Mouse (Mus musculus): ENCODE results near the gene Adam23. TPM values are rescaled to one million over a fixed set of nuclear protein-coding genes. Genes with fewer than 3 reads are reported as not detected.

Gene Adam23
- polyA plus RNA-seq, 1 experiment from 2014 or later = 2.0 TPM

DNA sequence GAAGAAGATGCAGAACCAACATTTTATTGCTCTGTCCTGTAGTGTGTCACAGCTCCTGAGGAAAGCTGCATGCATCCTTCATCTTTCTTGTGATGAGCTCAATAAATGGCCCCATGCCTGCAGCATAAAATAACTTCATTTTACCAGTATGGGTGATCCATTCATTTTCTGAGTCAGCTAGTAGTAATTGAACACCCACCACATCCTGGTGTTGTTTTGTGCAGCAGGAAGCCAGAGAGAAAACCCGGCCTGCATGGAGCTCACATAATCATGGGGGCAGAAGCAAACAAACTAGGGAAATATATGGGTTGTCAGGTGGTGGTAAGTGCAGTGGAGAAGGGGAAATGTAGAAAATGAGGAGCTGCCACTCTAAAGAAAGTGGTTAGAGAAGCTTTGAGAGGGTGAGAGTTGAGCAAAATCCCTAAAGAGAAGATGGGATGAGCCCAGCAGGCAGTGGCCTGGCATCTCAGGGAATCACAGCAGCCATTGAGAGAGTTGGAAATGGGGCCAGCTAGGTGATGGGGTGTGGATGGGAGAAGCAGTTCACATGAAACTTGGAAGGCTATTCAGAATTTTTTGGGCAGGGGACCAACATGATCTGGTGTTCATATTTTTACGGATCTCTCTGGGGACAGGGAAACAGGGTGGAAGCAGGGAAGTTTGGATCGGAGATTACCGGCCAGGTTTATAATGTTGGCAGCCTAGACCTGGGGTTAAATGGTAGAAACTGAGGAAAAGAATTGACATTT is 116.3 kb downstream of the Adam23 start:
- Histone ChIP-seq H3K4me2 (ENCODE audit: low read depth, low read length) (no peak overlapping the region), H3K4me3 (replicated peaks; ENCODE audit: low read length) (no peak overlapping the region), H3K9ac (ENCODE audit: low read length) (no peak overlapping the region), H3K27me3 (ENCODE audit: control insufficient read depth, insufficient read depth, low read length) (no peaks in the 10 kb centered on the region), H3K9me3 (replicated peaks; ENCODE audit: control insufficient read depth, low read length) (no peaks in the 10 kb centered on the region), H3K27ac (ENCODE audit: low read length) (no peak overlapping the region), H3K4me1 (ENCODE audit: control insufficient read depth, insufficient read depth, low read length) (no peaks in the 10 kb centered on the region), H3K36me3 (ENCODE audit: control insufficient read depth, insufficient read depth, low read length) (no peaks in the 10 kb centered on the region)
- no peak for ATAC-seq (ENCODE audit: insufficient read depth, low FRiP score)
- 72% methylated on average over 4 of the region's 4 CpGs for WGBS

DNA sequence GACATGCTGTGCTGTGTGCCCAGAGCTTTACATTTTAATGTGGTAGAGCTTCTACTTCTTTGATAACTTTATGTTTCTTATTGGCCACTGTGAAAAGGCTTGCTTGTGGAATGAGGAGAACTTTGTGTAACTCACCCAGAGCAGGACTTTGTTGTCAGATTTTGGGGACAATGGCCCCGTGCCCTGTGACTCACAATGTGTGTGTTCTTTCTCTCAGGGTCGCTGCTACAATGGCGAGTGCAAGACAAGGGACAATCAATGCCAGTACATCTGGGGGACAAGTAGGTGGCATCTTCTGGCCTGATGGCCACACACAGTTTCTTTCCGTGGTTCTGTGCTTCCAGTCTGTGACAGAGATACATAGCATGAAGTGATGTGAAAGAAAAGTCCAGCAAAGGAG is 118.2 kb downstream of the Adam23 start:
- Histone ChIP-seq H3K36me3 (ENCODE audit: control insufficient read depth, insufficient read depth, low read length) (no peaks in the 10 kb centered on the region), H3K9me3 (replicated peaks; ENCODE audit: control insufficient read depth, low read length) (no peaks in the 10 kb centered on the region), H3K4me2 (ENCODE audit: low read depth, low read length) (no peak overlapping the region), H3K4me1 (ENCODE audit: control insufficient read depth, insufficient read depth, low read length) (no peaks in the 10 kb centered on the region), H3K9ac (ENCODE audit: low read length) (no peak overlapping the region), H3K4me3 (replicated peaks; ENCODE audit: low read length) (no peak overlapping the region), H3K27me3 (ENCODE audit: control insufficient read depth, insufficient read depth, low read length) (no peaks in the 10 kb centered on the region), H3K27ac (ENCODE audit: low read length) (no peak overlapping the region)
- ATAC-seq (ENCODE audit: insufficient read depth, low FRiP score) = no peak
- 68% methylated on average over 4 of the region's 4 CpGs for WGBS

DNA sequence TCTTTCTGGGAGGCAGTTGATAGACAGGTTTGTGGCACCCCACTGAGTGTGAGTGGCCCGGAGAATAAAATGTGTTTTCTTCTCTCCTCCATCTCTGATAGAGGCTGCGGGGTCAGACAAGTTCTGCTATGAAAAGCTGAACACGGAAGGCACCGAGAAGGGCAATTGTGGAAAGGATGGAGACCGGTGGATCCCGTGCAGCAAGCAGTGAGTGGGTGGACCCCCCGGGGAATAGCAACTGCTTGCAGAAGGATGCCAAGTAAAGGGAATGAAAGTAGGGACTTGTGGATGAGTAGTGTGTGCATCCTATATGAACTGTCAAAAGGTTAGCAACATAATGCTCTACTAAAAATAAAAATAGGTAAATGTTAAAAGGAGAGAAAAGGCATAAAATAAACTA is 120.8 kb downstream of the Adam23 start:
- WGBS = 37% methylated on average over 7 of the region's 7 CpGs
- Histone ChIP-seq H3K9me3 (replicated peaks; ENCODE audit: control insufficient read depth, low read length) (no peaks in the 10 kb centered on the region), H3K9ac (ENCODE audit: low read length) (no peak overlapping the region), H3K27me3 (ENCODE audit: control insufficient read depth, insufficient read depth, low read length) (no peaks in the 10 kb centered on the region), H3K27ac (ENCODE audit: low read length) (no peak overlapping the region), H3K4me2 (ENCODE audit: low read depth, low read length) (no peak overlapping the region), H3K36me3 (ENCODE audit: control insufficient read depth, insufficient read depth, low read length) (no peaks in the 10 kb centered on the region), H3K4me1 (ENCODE audit: control insufficient read depth, insufficient read depth, low read length) (no peaks in the 10 kb centered on the region), H3K4me3 (replicated peaks; ENCODE audit: low read length) (no peak overlapping the region)
- ATAC-seq (ENCODE audit: insufficient read depth, low FRiP score) = no peak

DNA sequence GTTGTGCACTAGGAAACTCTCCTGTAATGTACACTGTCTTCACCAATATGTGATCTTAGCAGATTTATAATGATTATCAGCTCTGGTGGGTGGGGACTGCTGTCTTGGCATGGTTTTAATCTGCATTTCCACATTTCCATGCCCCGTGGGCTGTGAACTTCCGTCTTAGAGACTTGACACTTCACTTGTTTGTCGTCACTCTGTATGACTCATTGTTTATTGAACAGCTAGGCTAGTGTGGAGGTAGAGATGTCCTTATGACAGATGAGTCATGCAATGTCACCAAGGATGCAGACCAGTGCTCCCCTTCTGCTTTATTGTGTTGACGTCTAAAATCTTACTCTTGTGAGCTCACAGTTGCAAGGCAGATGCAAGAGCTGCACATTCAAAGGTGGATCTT is 121.3 kb downstream of the Adam23 start:
- no peak for ATAC-seq (ENCODE audit: insufficient read depth, low FRiP score)
- H3K27ac ChIP-seq (ENCODE audit: low read length) = no peak overlapping the region
- H3K36me3 ChIP-seq (ENCODE audit: control insufficient read depth, insufficient read depth, low read length) = no peaks in the 10 kb centered on the region
- H3K4me2 ChIP-seq (ENCODE audit: low read depth, low read length) = no peak overlapping the region
- H3K4me1 ChIP-seq (ENCODE audit: control insufficient read depth, insufficient read depth, low read length) = no peaks in the 10 kb centered on the region
- WGBS = 40% methylated on average over 4 of the region's 4 CpGs
- no peaks in the 10 kb centered on the region for H3K9me3 ChIP-seq (replicated peaks; ENCODE audit: control insufficient read depth, low read length)
- H3K27me3 ChIP-seq (ENCODE audit: control insufficient read depth, insufficient read depth, low read length) = no peaks in the 10 kb centered on the region
- no peak overlapping the region for H3K4me3 ChIP-seq (replicated peaks; ENCODE audit: low read length)
- no peak overlapping the region for H3K9ac ChIP-seq (ENCODE audit: low read length)

DNA sequence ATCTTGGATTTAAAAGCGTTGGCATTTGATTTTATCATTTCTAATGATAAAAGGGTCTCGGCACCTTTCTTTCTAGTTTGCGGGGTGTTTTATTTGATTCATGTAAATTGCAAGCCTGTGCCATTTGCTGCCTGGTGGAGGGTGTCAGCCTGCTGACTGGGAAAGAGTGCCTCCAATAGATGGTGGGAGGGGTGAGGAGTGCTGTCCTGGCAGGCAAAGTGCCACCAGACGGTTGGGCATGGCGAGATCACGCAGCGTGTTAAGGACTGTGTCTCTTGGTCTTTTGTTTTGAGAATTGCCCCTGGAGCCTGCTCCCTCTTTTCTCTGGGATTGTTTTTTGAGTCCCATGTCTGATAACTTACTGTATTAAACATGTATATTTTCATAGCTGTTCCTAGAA is 126.5 kb downstream of the Adam23 start:
- ATAC-seq (ENCODE audit: insufficient read depth, low FRiP score) = no peak
- no peaks in the 10 kb centered on the region for H3K36me3 ChIP-seq (ENCODE audit: control insufficient read depth, insufficient read depth, low read length)
- no peaks in the 10 kb centered on the region for H3K9me3 ChIP-seq (replicated peaks; ENCODE audit: control insufficient read depth, low read length)
- H3K9ac ChIP-seq (ENCODE audit: low read length) = no peak overlapping the region
- no peak overlapping the region for H3K27ac ChIP-seq (ENCODE audit: low read length)
- no peaks in the 10 kb centered on the region for H3K4me1 ChIP-seq (ENCODE audit: control insufficient read depth, insufficient read depth, low read length)
- no peak overlapping the region for H3K4me2 ChIP-seq (ENCODE audit: low read depth, low read length)
- no peak overlapping the region for H3K4me3 ChIP-seq (replicated peaks; ENCODE audit: low read length)
- H3K27me3 ChIP-seq (ENCODE audit: control insufficient read depth, insufficient read depth, low read length) = no peaks in the 10 kb centered on the region
- 77% methylated on average over 7 of the region's 7 CpGs for WGBS

DNA sequence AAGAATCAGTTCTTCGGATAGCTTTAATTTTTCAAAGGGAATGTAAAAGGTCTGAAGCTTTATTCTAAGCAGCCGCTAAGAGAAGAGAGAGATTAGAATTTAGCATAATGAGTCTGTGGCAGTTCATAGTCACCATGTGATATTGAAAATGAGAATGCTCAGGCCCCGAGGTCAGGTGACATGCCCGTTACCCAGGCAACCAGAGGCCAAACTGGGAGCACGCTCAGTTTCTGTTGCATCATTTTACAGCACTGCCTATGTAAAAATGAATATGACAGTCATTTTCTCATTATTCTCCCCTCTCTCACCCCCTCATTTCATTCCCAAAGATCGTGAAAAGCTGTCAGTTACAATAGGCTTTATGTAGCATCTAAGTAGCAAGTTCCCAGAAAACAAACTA is 127.7 kb downstream of the Adam23 start:
- H3K4me3 ChIP-seq (replicated peaks; ENCODE audit: low read length) = no peak overlapping the region
- no peak overlapping the region for H3K9ac ChIP-seq (ENCODE audit: low read length)
- ATAC-seq (ENCODE audit: insufficient read depth, low FRiP score) = no peak
- no peak overlapping the region for H3K4me2 ChIP-seq (ENCODE audit: low read depth, low read length)
- no peaks in the 10 kb centered on the region for H3K9me3 ChIP-seq (replicated peaks; ENCODE audit: control insufficient read depth, low read length)
- no peak overlapping the region for H3K27ac ChIP-seq (ENCODE audit: low read length)
- no peaks in the 10 kb centered on the region for H3K4me1 ChIP-seq (ENCODE audit: control insufficient read depth, insufficient read depth, low read length)
- WGBS = 54% methylated on average over 6 of the region's 6 CpGs
- no peaks in the 10 kb centered on the region for H3K36me3 ChIP-seq (ENCODE audit: control insufficient read depth, insufficient read depth, low read length)
- no peaks in the 10 kb centered on the region for H3K27me3 ChIP-seq (ENCODE audit: control insufficient read depth, insufficient read depth, low read length)

DNA sequence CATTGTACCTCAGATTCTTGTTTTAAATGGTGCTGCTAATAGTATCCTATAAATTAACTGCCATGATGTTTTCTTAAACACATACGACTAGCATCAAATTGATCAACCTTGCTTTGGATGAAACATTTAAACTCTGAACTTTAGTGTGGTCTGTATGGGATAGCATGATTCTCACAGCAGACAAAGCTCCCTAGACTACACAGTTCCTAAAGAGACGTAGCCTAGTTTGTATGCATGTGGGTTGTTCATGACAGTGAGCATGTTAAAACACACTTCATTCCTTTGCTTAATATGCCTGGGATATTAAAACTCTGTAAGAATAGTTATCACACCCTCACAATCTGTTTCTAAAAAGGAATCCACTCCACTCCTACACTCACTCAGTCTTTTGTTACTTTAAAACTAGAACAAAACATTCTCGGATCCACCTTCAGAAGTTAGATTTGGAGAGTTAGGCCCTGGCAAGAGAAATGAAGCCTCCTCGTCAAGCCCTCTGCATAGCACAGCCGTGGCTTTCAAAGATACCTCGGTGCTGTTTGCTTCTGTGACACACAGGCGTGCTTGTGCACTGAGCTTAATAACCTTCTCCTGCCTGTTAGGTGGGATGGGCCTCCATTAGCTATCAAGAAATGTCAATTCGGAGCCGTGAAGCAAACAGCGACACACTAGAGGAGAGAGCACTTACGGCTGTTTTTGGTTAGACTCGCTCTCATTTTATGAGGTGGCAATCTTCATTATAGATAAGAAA is 128.3 kb downstream of the Adam23 start:
- WGBS = 45% methylated on average over 12 of the region's 12 CpGs
- no peak for ATAC-seq (ENCODE audit: insufficient read depth, low FRiP score)
- no peak overlapping the region for H3K9ac ChIP-seq (ENCODE audit: low read length)

DNA sequence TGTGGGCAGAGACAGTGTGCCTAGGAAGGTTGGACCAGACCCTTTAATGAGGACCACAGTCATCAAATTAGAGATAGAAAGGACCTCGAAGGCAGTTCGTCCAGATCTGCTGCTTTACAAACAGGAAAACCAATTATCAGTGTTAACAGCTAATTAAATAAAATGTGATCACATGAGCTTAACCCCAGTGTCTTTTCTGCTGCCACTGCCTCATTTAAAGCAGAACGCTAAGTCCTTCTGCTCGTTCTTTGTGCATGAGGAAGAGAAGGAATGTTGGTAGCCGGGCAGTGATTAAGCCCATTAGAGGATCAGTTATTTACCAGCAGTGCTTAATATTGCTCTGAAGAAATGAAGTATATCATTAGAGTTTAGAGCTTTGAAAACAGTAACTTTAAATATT is 131.1 kb downstream of the Adam23 start:
- Histone ChIP-seq H3K36me3 (ENCODE audit: control insufficient read depth, insufficient read depth, low read length) (no peaks in the 10 kb centered on the region), H3K9ac (ENCODE audit: low read length) (no peak overlapping the region), H3K9me3 (replicated peaks; ENCODE audit: control insufficient read depth, low read length) (no peaks in the 10 kb centered on the region), H3K4me3 (replicated peaks; ENCODE audit: low read length) (no peak overlapping the region), H3K4me2 (ENCODE audit: low read depth, low read length) (no peak overlapping the region), H3K4me1 (ENCODE audit: control insufficient read depth, insufficient read depth, low read length) (no peaks in the 10 kb centered on the region), H3K27me3 (ENCODE audit: control insufficient read depth, insufficient read depth, low read length) (no peaks in the 10 kb centered on the region), H3K27ac (ENCODE audit: low read length) (no peak overlapping the region)
- ATAC-seq (ENCODE audit: insufficient read depth, low FRiP score) = no peak
- WGBS = 57% methylated on average over 5 of the region's 5 CpGs

More for the DNA sequence above, 128.3 kb downstream of the Adam23 start:
- no peaks in the 10 kb centered on the region for H3K36me3 ChIP-seq (ENCODE audit: control insufficient read depth, insufficient read depth, low read length)
- H3K9me3 ChIP-seq (replicated peaks; ENCODE audit: control insufficient read depth, low read length) = no peaks in the 10 kb centered on the region
- H3K4me3 ChIP-seq (replicated peaks; ENCODE audit: low read length) = no peak overlapping the region
- no peaks in the 10 kb centered on the region for H3K27me3 ChIP-seq (ENCODE audit: control insufficient read depth, insufficient read depth, low read length)
- H3K27ac ChIP-seq (ENCODE audit: low read length) = no peak overlapping the region
- no peak overlapping the region for H3K4me2 ChIP-seq (ENCODE audit: low read depth, low read length)
- H3K4me1 ChIP-seq (ENCODE audit: control insufficient read depth, insufficient read depth, low read length) = no peaks in the 10 kb centered on the region

DNA sequence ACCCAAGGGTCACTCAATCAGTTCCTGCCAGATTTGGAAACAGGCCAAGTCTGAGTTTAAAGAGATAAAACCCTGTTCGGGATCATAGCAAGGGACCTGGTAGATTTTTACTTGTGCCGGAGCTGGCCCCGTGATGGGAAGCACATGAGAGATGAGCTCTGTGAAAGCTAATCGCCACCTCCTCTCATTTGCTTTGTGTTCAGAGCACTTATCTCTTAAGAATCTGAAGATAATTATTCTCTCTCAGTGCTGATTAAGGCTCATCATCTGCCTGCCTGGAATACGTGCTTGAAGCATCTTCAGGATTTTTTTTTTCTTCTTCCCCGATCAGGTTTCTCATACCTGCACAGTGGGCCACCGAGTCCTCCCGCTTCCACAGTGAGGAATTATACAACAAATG is 133.5 kb downstream of the Adam23 start:
- H3K9me3 ChIP-seq (replicated peaks; ENCODE audit: control insufficient read depth, low read length) = no peaks in the 10 kb centered on the region
- 78% methylated on average over 8 of the region's 8 CpGs for WGBS
- no peak overlapping the region for H3K27ac ChIP-seq (ENCODE audit: low read length)
- H3K4me2 ChIP-seq (ENCODE audit: low read depth, low read length) = no peak overlapping the region
- H3K9ac ChIP-seq (ENCODE audit: low read length) = no peak overlapping the region
- no peak overlapping the region for H3K4me3 ChIP-seq (replicated peaks; ENCODE audit: low read length)
- H3K36me3 ChIP-seq (ENCODE audit: control insufficient read depth, insufficient read depth, low read length) = no peaks in the 10 kb centered on the region
- ATAC-seq (ENCODE audit: insufficient read depth, low FRiP score) = no peak
- no peaks in the 10 kb centered on the region for H3K27me3 ChIP-seq (ENCODE audit: control insufficient read depth, insufficient read depth, low read length)
- no peaks in the 10 kb centered on the region for H3K4me1 ChIP-seq (ENCODE audit: control insufficient read depth, insufficient read depth, low read length)
